Mouse (Mus musculus): ENCODE data around the gene Cox7a2l. TPM values are rescaled to one million over a fixed set of nuclear protein-coding genes. Genes with fewer than 3 reads are reported as not detected.

Gene Cox7a2l
- polyA plus RNA-seq, 1 experiment from 2014 or later = 113 TPM

GRCm38 (mm10) chr17:83545259-83545658 is 28.1 kb upstream of the Cox7a2l start:
- no peak for DNase-seq (ENCODE audit: low spot score)
- peak overlapping the region; percentile 43; the same call in 1 of the 2 replicates for H3K4me3 ChIP-seq
- WGBS = 86% methylated on average over 6 of the region's 6 CpGs
- no peaks in the 10 kb centered on the region for H3K36me3 ChIP-seq
- no peaks in the 10 kb centered on the region for H3K9me3 ChIP-seq (replicated peaks)
- peaks cover 14% of the 10 kb centered on the region for H3K4me1 ChIP-seq
- no peak overlapping the region for H3K27ac ChIP-seq
- H3K27me3 ChIP-seq (ENCODE audit: low read depth, poor library complexity, severe bottlenecking) = peaks cover 58% of the 10 kb centered on the region

- no peaks in the 10 kb centered on the region for H3K36me3 ChIP-seq
- peaks cover 14% of the 10 kb centered on the region for H3K4me1 ChIP-seq
- H3K4me3 ChIP-seq = no peak overlapping the region
- WGBS = 94% methylated on average over 2 of the region's 2 CpGs
- H3K27me3 ChIP-seq (ENCODE audit: low read depth, poor library complexity, severe bottlenecking) = peaks cover 35% of the 10 kb centered on the region
- no peak for DNase-seq (ENCODE audit: low spot score)
- no peaks in the 10 kb centered on the region for H3K9me3 ChIP-seq (replicated peaks)
- no peak overlapping the region for H3K27ac ChIP-seq
These were observed 25.3 kb upstream of the Cox7a2l start for GRCm38 (mm10) chr17:83542424-83542823.

- peaks cover 6% of the 10 kb centered on the region; the same call in 1 of the 2 replicates for H3K27me3 ChIP-seq (ENCODE audit: low read depth, poor library complexity, severe bottlenecking)
- no peak for DNase-seq (ENCODE audit: low spot score)
- no peaks in the 10 kb centered on the region for H3K36me3 ChIP-seq
- no peaks in the 10 kb centered on the region for H3K9me3 ChIP-seq (replicated peaks)
- WGBS = 69% methylated on average over 12 of the region's 12 CpGs
- no peak overlapping the region for H3K4me3 ChIP-seq
- H3K27ac ChIP-seq = no peak overlapping the region
- H3K4me1 ChIP-seq = no peaks in the 10 kb centered on the region
These were observed 22.3 kb upstream of the Cox7a2l start for GRCm38 (mm10) chr17:83539262-83540037.

- no peak for DNase-seq (ENCODE audit: low spot score)
- Histone ChIP-seq H3K27me3 (ENCODE audit: low read depth, poor library complexity, severe bottlenecking) (0 out of 2 replicates have a peak, but pooled peaks cover 3% of the 10 kb centered on the region), H3K36me3 (no peaks in the 10 kb centered on the region), H3K27ac (no peak overlapping the region), H3K4me1 (no peaks in the 10 kb centered on the region), H3K9me3 (replicated peaks) (no peaks in the 10 kb centered on the region), H3K4me3 (no peak overlapping the region)
- WGBS = 64% methylated on average over 1 of the region's 1 CpGs
These were observed 21.6 kb upstream of the Cox7a2l start for GRCm38 (mm10) chr17:83538694-83539093.

GRCm38 (mm10) chr17:83538141-83538540 is 21.0 kb upstream of the Cox7a2l start:
- Histone ChIP-seq H3K36me3 (no peaks in the 10 kb centered on the region), H3K27me3 (ENCODE audit: low read depth, poor library complexity, severe bottlenecking) (0 out of 2 replicates have a peak, but pooled peaks cover 3% of the 10 kb centered on the region), H3K27ac (no peak overlapping the region), H3K4me1 (no peaks in the 10 kb centered on the region), H3K4me3 (no peak overlapping the region), H3K9me3 (replicated peaks) (no peaks in the 10 kb centered on the region)
- WGBS = 75% methylated on average over 9 of the region's 9 CpGs
- no peak for DNase-seq (ENCODE audit: low spot score)

GRCm38 (mm10) chr17:83533150-83533549 is 16.0 kb upstream of the Cox7a2l start:
- H3K27me3 ChIP-seq (ENCODE audit: low read depth, poor library complexity, severe bottlenecking) = 0 out of 2 replicates have a peak, but pooled peaks cover 3% of the 10 kb centered on the region
- no peak for DNase-seq (ENCODE audit: low spot score)
- 79% methylated on average over 9 of the region's 9 CpGs for WGBS
- no peak overlapping the region for H3K27ac ChIP-seq
- no peaks in the 10 kb centered on the region for H3K36me3 ChIP-seq
- no peaks in the 10 kb centered on the region for H3K9me3 ChIP-seq (replicated peaks)
- peaks cover 8% of the 10 kb centered on the region for H3K4me1 ChIP-seq
- H3K4me3 ChIP-seq = no peak overlapping the region

- Histone ChIP-seq H3K36me3 (no peaks in the 10 kb centered on the region), H3K4me3 (peak overlapping the region; percentile 38), H3K27me3 (ENCODE audit: low read depth, poor library complexity, severe bottlenecking) (no peaks in the 10 kb centered on the region), H3K4me1 (peaks cover 44% of the 10 kb centered on the region), H3K27ac (peak overlapping the region; percentile 87), H3K9me3 (replicated peaks) (no peaks in the 10 kb centered on the region)
- WGBS = 27% methylated on average over 17 of the region's 17 CpGs
- DNase-seq (ENCODE audit: low spot score) = peak; percentile 65
These were observed 10.7 kb upstream of the Cox7a2l start for GRCm38 (mm10) chr17:83527651-83528381.

GRCm38 (mm10) chr17:83526624-83527532 is 9.7 kb upstream of the Cox7a2l start:
- peak; percentile 71 for DNase-seq (ENCODE audit: low spot score)
- Histone ChIP-seq H3K4me1 (peaks cover 44% of the 10 kb centered on the region), H3K27me3 (ENCODE audit: low read depth, poor library complexity, severe bottlenecking) (no peaks in the 10 kb centered on the region), H3K4me3 (peak overlapping the region; percentile 38), H3K36me3 (no peaks in the 10 kb centered on the region), H3K27ac (peak overlapping the region; percentile 87), H3K9me3 (replicated peaks) (no peaks in the 10 kb centered on the region)
- 29% methylated on average over 13 of the region's 13 CpGs for WGBS

- WGBS = 10% methylated on average over 5 of the region's 5 CpGs
- H3K27me3 ChIP-seq (ENCODE audit: low read depth, poor library complexity, severe bottlenecking) = no peaks in the 10 kb centered on the region
- no peaks in the 10 kb centered on the region for H3K9me3 ChIP-seq (replicated peaks)
- H3K4me3 ChIP-seq = no peak overlapping the region
- no peak for DNase-seq (ENCODE audit: low spot score)
- peaks cover 44% of the 10 kb centered on the region for H3K4me1 ChIP-seq
- no peaks in the 10 kb centered on the region for H3K36me3 ChIP-seq
- H3K27ac ChIP-seq = peak overlapping the region; percentile 76
These were observed 9.0 kb upstream of the Cox7a2l start for GRCm38 (mm10) chr17:83526091-83526561.

GRCm38 (mm10) chr17:83525596-83525995 is 8.5 kb upstream of the Cox7a2l start:
- DNase-seq (ENCODE audit: low spot score) = no peak
- Histone ChIP-seq H3K4me3 (no peak overlapping the region), H3K36me3 (no peaks in the 10 kb centered on the region), H3K27ac (peak overlapping the region; percentile 76; the same call in 1 of the 2 replicates), H3K27me3 (ENCODE audit: low read depth, poor library complexity, severe bottlenecking) (no peaks in the 10 kb centered on the region), H3K4me1 (peaks cover 44% of the 10 kb centered on the region), H3K9me3 (replicated peaks) (no peaks in the 10 kb centered on the region)
- WGBS = 13% methylated on average over 8 of the region's 8 CpGs

- 65% methylated on average over 7 of the region's 7 CpGs for whole genome bisulfite sequencing
- no peak for DNase-seq (ENCODE audit: low spot score)
These were observed 7.6 kb upstream of the Cox7a2l start for GRCm38 (mm10) chr17:83524753-83525152.

GRCm38 (mm10) chr17:83522590-83523379 is 5.7 kb upstream of the Cox7a2l start:
- no peak overlapping the region for H3K27ac ChIP-seq
- 67% methylated on average over 7 of the region's 7 CpGs for WGBS
- H3K4me3 ChIP-seq = no peak overlapping the region
- H3K9me3 ChIP-seq (replicated peaks) = no peaks in the 10 kb centered on the region
- no peaks in the 10 kb centered on the region for H3K27me3 ChIP-seq (ENCODE audit: low read depth, poor library complexity, severe bottlenecking)
- peaks cover 32% of the 10 kb centered on the region for H3K4me1 ChIP-seq
- DNase-seq (ENCODE audit: low spot score) = no peak
- H3K36me3 ChIP-seq = no peaks in the 10 kb centered on the region

More at GRCm38 (mm10) chr17:83524753-83525152, 7.6 kb upstream of the Cox7a2l start:
- Histone ChIP-seq H3K36me3 (no peaks in the 10 kb centered on the region), H3K4me1 (peaks cover 44% of the 10 kb centered on the region), H3K9me3 (replicated peaks) (no peaks in the 10 kb centered on the region), H3K4me3 (no peak overlapping the region), H3K27me3 (ENCODE audit: low read depth, poor library complexity, severe bottlenecking) (no peaks in the 10 kb centered on the region), H3K27ac (no peak overlapping the region)

Measured in limb, embryonic 10.5 days (tissue).